Mouse (Mus musculus) frontal cortex, postnatal 25 days (tissue): ENCODE data around the gene Gpr162.
"Not testable (repeated sequence)": the region's sequence is repeated elsewhere in the genome, so short reads cannot be mapped to it uniquely, and the experiment has no call there.

Experiments
- DNase-seq, 2 experiments: peaks; one replicate each; pipeline ENCODE4 v3.0.0; 2022; ENCODE audit warnings: low spot score in 2 of 2

Gene Gpr162

GRCm38 (mm10) chr6:124863658-124864298 lies at the start of gene Gpr162:
Gene Gpr162, minus strand, starts transcription at chr6:124863983.
- DNase-seq: peak; percentile 52 to 57

- no peak for DNase-seq
These were observed 49.4 kb upstream of the Gpr162 start for GRCm38 (mm10) chr6:124913214-124913613.

- DNase-seq: no peak
These were observed 47.9 kb upstream of the Gpr162 start, which contains the start of gene Lag3 for GRCm38 (mm10) chr6:124911533-124912218. Gene Lag3, minus strand, starts transcription at chr6:124911705.

GRCm38 (mm10) chr6:124910032-124910431 lies 46.2 kb upstream of the Gpr162 start:
- DNase-seq: no peak

- DNase-seq: no peak
These were observed 44.0 kb upstream of the Gpr162 start for GRCm38 (mm10) chr6:124907767-124908166.

- no peak for DNase-seq
These were observed 41.4 kb upstream of the Gpr162 start for GRCm38 (mm10) chr6:124904991-124905860.

- DNase-seq: peak; percentile 36 to 51
These were observed 40.6 kb upstream of the Gpr162 start for GRCm38 (mm10) chr6:124904161-124904981.

GRCm38 (mm10) chr6:124903580-124904151 lies 39.9 kb upstream of the Gpr162 start:
- DNase-seq: peak; percentile 89 to 93

- DNase-seq: no peak
These were observed 38.1 kb upstream of the Gpr162 start for GRCm38 (mm10) chr6:124901851-124902250.

- DNase-seq: peak in 1 of 2 experiments; percentile 23
These were observed 37.2 kb upstream of the Gpr162 start for GRCm38 (mm10) chr6:124900801-124901480.

- no peak for DNase-seq
These were observed 36.4 kb upstream of the Gpr162 start for GRCm38 (mm10) chr6:124900056-124900800.

GRCm38 (mm10) chr6:124898359-124898758 lies 34.6 kb upstream of the Gpr162 start:
- DNase-seq: no peak

GRCm38 (mm10) chr6:124894113-124894512 lies 30.3 kb upstream of the Gpr162 start:
- not testable (repeated sequence) for DNase-seq

GRCm38 (mm10) chr6:124890997-124891396 lies 27.2 kb upstream of the Gpr162 start:
- no peak for DNase-seq

GRCm38 (mm10) chr6:124888555-124889125 lies 24.9 kb upstream of the Gpr162 start:
- DNase-seq: no peak

- no peak for DNase-seq
These were observed 24.2 kb upstream of the Gpr162 start, which contains the start of gene Cd4 for GRCm38 (mm10) chr6:124887986-124888385. Gene Cd4, minus strand, starts transcription at chr6:124888221.

GRCm38 (mm10) chr6:124885956-124886381 lies 22.2 kb upstream of the Gpr162 start:
- DNase-seq: no peak

GRCm38 (mm10) chr6:124884714-124885500 lies 21.1 kb upstream of the Gpr162 start:
- no peak for DNase-seq
